Mouse (Mus musculus): ENCODE measurements around the gene Gpr142.

Gene Gpr142

GRCm38 (mm10) chr11:114801906-114802305, 3.2 kb downstream of the Gpr142 start:
- WGBS = 88% methylated on average over 1 of the region's 1 CpGs

GRCm38 (mm10) chr11:114802540-114803267, 4.0 kb downstream of the Gpr142 start:
- WGBS = 68% methylated on average over 15 of the region's 15 CpGs

- 70% methylated on average over 8 of the region's 8 CpGs for WGBS
These were observed 5.3 kb downstream of the Gpr142 start for GRCm38 (mm10) chr11:114803990-114804389.

GRCm38 (mm10) chr11:114807025-114807424, 8.3 kb downstream of the Gpr142 start:
- WGBS = 80% methylated on average over 2 of the region's 2 CpGs

- 49% methylated on average over 14 of the region's 14 CpGs for WGBS
These were observed 9.1 kb downstream of the Gpr142 start for GRCm38 (mm10) chr11:114807686-114808427.

GRCm38 (mm10) chr11:114809371-114809770, 10.6 kb downstream of the Gpr142 start:
- 95% methylated on average over 1 of the region's 1 CpGs for WGBS

GRCm38 (mm10) chr11:114810344-114810743, 11.6 kb downstream of the Gpr142 start:
- WGBS = 57% methylated on average over 4 of the region's 4 CpGs

GRCm38 (mm10) chr11:114812731-114813240, 14.1 kb downstream of the Gpr142 start:
- WGBS = 24% methylated on average over 6 of the region's 6 CpGs

GRCm38 (mm10) chr11:114814873-114815592, 16.3 kb downstream of the Gpr142 start:
- 85% methylated on average over 11 of the region's 11 CpGs for WGBS

- 93% methylated on average over 4 of the region's 4 CpGs for WGBS
These were observed 18.2 kb downstream of the Gpr142 start for GRCm38 (mm10) chr11:114816934-114817333.

GRCm38 (mm10) chr11:114818185-114818584, 19.5 kb downstream of the Gpr142 start:
- 92% methylated on average over 7 of the region's 7 CpGs for WGBS

- WGBS = 74% methylated on average over 2 of the region's 2 CpGs
These were observed 20.4 kb downstream of the Gpr142 start for GRCm38 (mm10) chr11:114819110-114819509.

GRCm38 (mm10) chr11:114820444-114820843, 21.7 kb downstream of the Gpr142 start:
- WGBS = 76% methylated on average over 3 of the region's 3 CpGs

- WGBS = 76% methylated on average over 1 of the region's 1 CpGs
These were observed 22.6 kb downstream of the Gpr142 start for GRCm38 (mm10) chr11:114821325-114821724.

- 24% methylated on average over 12 of the region's 12 CpGs for WGBS
These were observed 24.0 kb downstream of the Gpr142 start for GRCm38 (mm10) chr11:114822727-114823126.

GRCm38 (mm10) chr11:114823199-114823725, 24.5 kb downstream of the Gpr142 start:
- 24% methylated on average over 11 of the region's 11 CpGs for WGBS

- 77% methylated on average over 5 of the region's 5 CpGs for WGBS
These were observed 28.0 kb downstream of the Gpr142 start for GRCm38 (mm10) chr11:114826686-114827085.

GRCm38 (mm10) chr11:114829499-114830432, 31.0 kb downstream of the Gpr142 start:
- WGBS = 38% methylated on average over 24 of the region's 24 CpGs

GRCm38 (mm10) chr11:114830433-114830773, 31.7 kb downstream of the Gpr142 start:
- WGBS = 49% methylated on average over 8 of the region's 8 CpGs

GRCm38 (mm10) chr11:114833166-114833565, 34.4 kb downstream of the Gpr142 start:
- WGBS = 59% methylated on average over 5 of the region's 5 CpGs

All from cerebral cortex, adult 2 months (tissue).